Mouse (Mus musculus): ENCODE data around the gene Lrmp. TPM values are rescaled to one million over a fixed set of nuclear protein-coding genes. Genes with fewer than 3 reads are reported as not detected.

The Lrmp gene
- 0.91 and 1.1 TPM in 2 replicates for polyA plus RNA-seq (2011; ENCODE audit: insufficient read depth, insufficient read length, low read depth, missing spikeins)

DNA sequence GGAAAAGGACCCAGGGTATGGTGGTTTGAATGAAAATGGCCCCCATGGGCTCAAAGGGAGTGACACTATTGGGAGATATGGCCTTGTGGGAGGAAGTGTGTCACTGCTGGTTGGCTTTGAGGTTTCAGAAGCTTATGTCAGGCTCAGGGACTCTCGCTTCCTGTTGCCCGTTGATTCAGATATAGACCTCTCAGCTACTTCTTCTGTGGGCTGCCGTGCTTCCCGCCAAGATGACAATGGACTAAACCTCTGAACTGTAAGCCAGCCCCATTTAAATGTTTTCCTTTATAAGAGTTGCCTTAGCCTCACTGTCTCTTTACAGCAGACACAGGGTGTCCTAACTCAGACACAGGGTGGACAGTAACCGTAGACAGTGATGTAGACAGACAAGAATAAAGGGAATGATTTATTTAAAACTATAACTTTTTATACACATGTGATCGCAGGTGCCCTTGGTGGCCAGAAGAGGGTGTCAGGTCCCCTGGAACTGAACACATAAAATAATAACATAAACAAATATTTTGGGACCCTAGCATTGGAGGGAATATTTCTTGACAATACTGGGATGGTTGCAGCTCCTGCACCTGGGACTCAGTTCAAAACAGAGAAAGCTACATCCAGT lies at the start of gene Lrmp:
TSS of gene Lrmp (plus strand) at position 178 of the 622 bp plus-strand sequence.
- Histone ChIP-seq H3K9me3 (replicated peaks; ENCODE audit: control insufficient read depth, insufficient read depth, low read length, poor library complexity, severe bottlenecking) (no peaks in the 10 kb centered on the region), H3K27me3 (ENCODE audit: control insufficient read depth, insufficient read depth, low read length, poor library complexity, severe bottlenecking) (no peaks in the 10 kb centered on the region), H3K4me3 (ENCODE audit: low read depth, low read length) (no peak within 1 kb of the TSS), H3K27ac (ENCODE audit: insufficient read depth, low read length) (0 out of 2 replicates have a peak within 1 kb of the TSS, but pooled peaks have one; percentile 3), H3K4me1 (ENCODE audit: control insufficient read depth, insufficient read depth, low read length) (peaks cover 2% of the 10 kb centered on the region), H3K9ac (ENCODE audit: low read depth, poor library complexity, severe bottlenecking) (no peak within 1 kb of the TSS), H3K36me3 (ENCODE audit: control insufficient read depth, insufficient read depth, low read length, poor library complexity, severe bottlenecking) (no peaks in the 10 kb centered on the region)
- TF ChIP-seq CTCF (IDR thresholded peaks at IDR 0.05; ENCODE audit: low read depth, low read length) (no peak), EP300 (IDR thresholded peaks at IDR 0.05; ENCODE audit: insufficient read depth, low read depth, low read length) (no peak), POLR2A (IDR thresholded peaks at IDR 0.05; ENCODE audit: insufficient read depth, low read length) (no peak)

DNA sequence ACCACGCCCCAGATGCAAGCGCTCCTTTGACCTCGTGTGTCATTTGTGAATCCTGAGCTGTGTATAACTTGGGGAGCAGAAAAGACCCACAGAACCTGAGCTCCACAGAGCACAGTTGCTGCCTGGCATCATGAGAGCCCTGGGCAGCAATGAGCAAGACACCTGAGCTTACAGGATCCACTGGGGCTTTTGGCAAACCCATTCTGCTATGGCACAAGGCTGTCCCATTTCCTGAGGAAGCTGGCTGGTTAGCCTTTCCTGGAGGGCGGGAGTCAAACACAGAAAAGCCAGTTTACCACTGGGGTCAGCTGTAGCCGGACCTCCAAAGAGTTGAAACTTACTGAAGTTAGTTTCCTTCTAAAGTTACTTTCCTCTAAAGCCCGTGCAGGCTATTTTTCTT lies 49.0 kb upstream of the Lrmp start:
- H3K4me1 ChIP-seq (ENCODE audit: control insufficient read depth, insufficient read depth, low read length): peaks cover 9% of the 10 kb centered on the region
- H3K9me3 ChIP-seq (replicated peaks; ENCODE audit: control insufficient read depth, insufficient read depth, low read length, poor library complexity, severe bottlenecking): peaks cover 2% of the 10 kb centered on the region
- H3K27me3 ChIP-seq (ENCODE audit: control insufficient read depth, insufficient read depth, low read length, poor library complexity, severe bottlenecking): no peaks in the 10 kb centered on the region
- no peak overlapping the region for H3K4me3 ChIP-seq (ENCODE audit: low read depth, low read length)
- TF ChIP-seq EP300 (IDR thresholded peaks at IDR 0.05; ENCODE audit: insufficient read depth, low read depth, low read length): no peak
- TF ChIP-seq CTCF (IDR thresholded peaks at IDR 0.05; ENCODE audit: low read depth, low read length): no peak
- TF ChIP-seq POLR2A (IDR thresholded peaks at IDR 0.05; ENCODE audit: insufficient read depth, low read length): no peak
- no peak overlapping the region for H3K9ac ChIP-seq (ENCODE audit: low read depth, poor library complexity, severe bottlenecking)
- no peak overlapping the region for H3K27ac ChIP-seq (ENCODE audit: insufficient read depth, low read length)
- H3K36me3 ChIP-seq (ENCODE audit: control insufficient read depth, insufficient read depth, low read length, poor library complexity, severe bottlenecking): peaks cover 13% of the 10 kb centered on the region; the same call in 1 of the 2 replicates

DNA sequence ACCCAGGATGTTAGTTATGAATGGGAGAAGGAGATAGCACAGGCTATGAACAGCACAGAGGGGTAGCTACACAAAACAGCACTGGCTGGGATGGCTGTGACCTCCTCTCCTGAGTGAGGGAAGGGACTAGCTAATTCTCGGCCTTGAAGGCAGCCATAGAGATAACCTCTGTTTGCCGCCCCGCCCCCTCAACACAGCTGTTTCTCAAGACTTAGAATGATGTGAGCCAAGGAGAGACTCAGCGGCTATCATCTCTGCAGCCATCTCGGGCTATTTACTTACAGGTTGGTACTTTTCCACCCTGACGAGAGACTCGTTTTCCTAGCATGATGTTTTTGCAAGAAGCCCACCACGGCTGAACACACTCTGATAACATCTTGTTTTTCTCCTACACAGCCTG lies 47.8 kb upstream of the Lrmp start:
- Histone ChIP-seq H3K4me3 (ENCODE audit: low read depth, low read length) (no peak overlapping the region), H3K36me3 (ENCODE audit: control insufficient read depth, insufficient read depth, low read length, poor library complexity, severe bottlenecking) (peaks cover 13% of the 10 kb centered on the region; the same call in 1 of the 2 replicates), H3K27me3 (ENCODE audit: control insufficient read depth, insufficient read depth, low read length, poor library complexity, severe bottlenecking) (no peaks in the 10 kb centered on the region), H3K4me1 (ENCODE audit: control insufficient read depth, insufficient read depth, low read length) (peaks cover 7% of the 10 kb centered on the region), H3K9me3 (replicated peaks; ENCODE audit: control insufficient read depth, insufficient read depth, low read length, poor library complexity, severe bottlenecking) (peaks cover 2% of the 10 kb centered on the region), H3K27ac (ENCODE audit: insufficient read depth, low read length) (no peak overlapping the region), H3K9ac (ENCODE audit: low read depth, poor library complexity, severe bottlenecking) (no peak overlapping the region)
- TF ChIP-seq CTCF (IDR thresholded peaks at IDR 0.05; ENCODE audit: low read depth, low read length) (no peak), EP300 (IDR thresholded peaks at IDR 0.05; ENCODE audit: insufficient read depth, low read depth, low read length) (no peak), POLR2A (IDR thresholded peaks at IDR 0.05; ENCODE audit: insufficient read depth, low read length) (no peak)

DNA sequence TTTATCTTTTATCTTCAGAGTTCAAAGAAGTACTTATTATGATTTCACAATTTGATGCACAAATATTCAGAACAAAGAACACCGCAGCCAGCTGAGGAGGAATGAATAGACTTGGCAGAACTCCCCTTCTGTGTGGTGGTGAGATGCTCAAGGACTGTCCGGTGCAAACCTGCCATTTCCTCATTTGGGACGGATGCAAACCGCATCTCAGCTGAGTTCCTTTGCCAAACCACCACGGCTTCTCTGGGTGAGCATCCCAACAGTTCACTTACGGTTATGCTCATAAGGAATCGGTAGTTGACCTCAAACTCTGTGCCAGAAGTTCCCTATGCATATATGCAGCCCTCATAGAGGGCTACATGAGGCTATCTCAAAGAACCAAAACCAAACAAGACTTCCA lies 46.1 kb upstream of the Lrmp start:
- Histone ChIP-seq H3K9ac (ENCODE audit: low read depth, poor library complexity, severe bottlenecking) (no peak overlapping the region), H3K27ac (ENCODE audit: insufficient read depth, low read length) (no peak overlapping the region), H3K27me3 (ENCODE audit: control insufficient read depth, insufficient read depth, low read length, poor library complexity, severe bottlenecking) (no peaks in the 10 kb centered on the region), H3K4me3 (ENCODE audit: low read depth, low read length) (no peak overlapping the region), H3K9me3 (replicated peaks; ENCODE audit: control insufficient read depth, insufficient read depth, low read length, poor library complexity, severe bottlenecking) (peaks cover 2% of the 10 kb centered on the region), H3K4me1 (ENCODE audit: control insufficient read depth, insufficient read depth, low read length) (no peaks in the 10 kb centered on the region), H3K36me3 (ENCODE audit: control insufficient read depth, insufficient read depth, low read length, poor library complexity, severe bottlenecking) (peaks cover 11% of the 10 kb centered on the region; the same call in 1 of the 2 replicates)
- TF ChIP-seq CTCF (IDR thresholded peaks at IDR 0.05; ENCODE audit: low read depth, low read length) (no peak), EP300 (IDR thresholded peaks at IDR 0.05; ENCODE audit: insufficient read depth, low read depth, low read length) (no peak), POLR2A (IDR thresholded peaks at IDR 0.05; ENCODE audit: insufficient read depth, low read length) (no peak)

DNA sequence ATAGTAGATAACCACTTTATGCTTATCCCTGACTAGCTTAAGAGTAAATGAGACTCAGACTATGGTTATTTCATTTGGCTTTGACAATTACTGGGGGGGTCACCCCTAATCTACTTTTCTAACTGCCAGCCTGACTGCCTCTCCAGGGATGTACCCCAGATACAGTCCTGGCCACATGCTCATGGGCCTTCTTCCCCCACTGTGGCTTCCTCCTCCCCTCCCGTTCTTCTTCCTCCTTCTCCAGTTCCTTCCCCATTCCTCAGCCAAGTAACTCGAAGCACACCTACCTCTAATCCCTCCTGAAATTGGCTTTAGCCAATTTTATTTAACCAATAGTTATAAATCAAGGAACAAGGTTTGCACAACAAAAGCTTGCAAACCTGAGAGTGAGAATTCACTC lies 45.5 kb upstream of the Lrmp start:
- Histone ChIP-seq H3K9me3 (replicated peaks; ENCODE audit: control insufficient read depth, insufficient read depth, low read length, poor library complexity, severe bottlenecking) (peaks cover 2% of the 10 kb centered on the region), H3K27me3 (ENCODE audit: control insufficient read depth, insufficient read depth, low read length, poor library complexity, severe bottlenecking) (no peaks in the 10 kb centered on the region), H3K4me3 (ENCODE audit: low read depth, low read length) (no peak overlapping the region), H3K4me1 (ENCODE audit: control insufficient read depth, insufficient read depth, low read length) (no peaks in the 10 kb centered on the region), H3K27ac (ENCODE audit: insufficient read depth, low read length) (no peak overlapping the region), H3K36me3 (ENCODE audit: control insufficient read depth, insufficient read depth, low read length, poor library complexity, severe bottlenecking) (peaks cover 9% of the 10 kb centered on the region; the same call in 1 of the 2 replicates), H3K9ac (ENCODE audit: low read depth, poor library complexity, severe bottlenecking) (no peak overlapping the region)
- TF ChIP-seq EP300 (IDR thresholded peaks at IDR 0.05; ENCODE audit: insufficient read depth, low read depth, low read length): no peak
- TF ChIP-seq CTCF (IDR thresholded peaks at IDR 0.05; ENCODE audit: low read depth, low read length): no peak
- TF ChIP-seq POLR2A (IDR thresholded peaks at IDR 0.05; ENCODE audit: insufficient read depth, low read length): no peak

DNA sequence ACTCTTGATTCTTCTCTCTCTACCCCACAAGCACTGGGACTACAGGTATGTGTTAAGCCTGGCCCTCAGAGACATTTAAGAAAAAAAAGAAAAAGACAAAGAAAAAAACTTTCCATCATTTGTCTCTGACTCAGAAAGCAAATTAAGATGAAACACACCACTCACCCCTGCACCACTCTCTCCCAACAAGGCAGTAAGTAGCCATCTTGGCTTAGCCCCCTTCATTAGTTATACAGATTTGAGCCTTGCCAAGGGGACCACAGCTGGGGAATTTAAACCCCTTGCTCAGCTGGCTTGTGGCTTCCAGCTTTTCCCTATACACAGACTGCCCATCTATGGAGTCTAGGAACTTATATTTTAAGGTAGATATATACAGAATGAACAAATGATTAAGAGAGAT lies 41.0 kb upstream of the Lrmp start:
- Histone ChIP-seq H3K4me1 (ENCODE audit: control insufficient read depth, insufficient read depth, low read length) (peaks cover 6% of the 10 kb centered on the region), H3K9ac (ENCODE audit: low read depth, poor library complexity, severe bottlenecking) (peak overlapping the region; percentile 83), H3K9me3 (replicated peaks; ENCODE audit: control insufficient read depth, insufficient read depth, low read length, poor library complexity, severe bottlenecking) (no peaks in the 10 kb centered on the region), H3K27me3 (ENCODE audit: control insufficient read depth, insufficient read depth, low read length, poor library complexity, severe bottlenecking) (no peaks in the 10 kb centered on the region), H3K4me3 (ENCODE audit: low read depth, low read length) (peak overlapping the region; percentile 34; the same call in 1 of the 2 replicates), H3K27ac (ENCODE audit: insufficient read depth, low read length) (no peak overlapping the region), H3K36me3 (ENCODE audit: control insufficient read depth, insufficient read depth, low read length, poor library complexity, severe bottlenecking) (no peaks in the 10 kb centered on the region)
- no peak for TF ChIP-seq EP300 (IDR thresholded peaks at IDR 0.05; ENCODE audit: insufficient read depth, low read depth, low read length)
- TF ChIP-seq POLR2A (IDR thresholded peaks at IDR 0.05; ENCODE audit: insufficient read depth, low read length): no peak
- no peak for TF ChIP-seq CTCF (IDR thresholded peaks at IDR 0.05; ENCODE audit: low read depth, low read length)

Measured in ES-Bruce4 (cell line).